Mouse (Mus musculus): ENCODE results near the gene Hk3. TPM values are rescaled to one million over a fixed set of nuclear protein-coding genes. Genes with fewer than 3 reads are reported as not detected.

Hk3 gene
- total and polyA plus RNA-seq, 3 experiments: 0.02 to 0.11 TPM; not detected in 1

- Histone ChIP-seq H3K4me3 (ENCODE audit: low read depth, low read length) (no peak overlapping the region), H3K9me3 (replicated peaks) (no peaks in the 10 kb centered on the region), H3K27me3 (ENCODE audit: insufficient read depth, low read length) (peaks cover 16% of the 10 kb centered on the region; the same call in 1 of the 2 replicates), H3K36me3 (replicated peaks) (no peaks in the 10 kb centered on the region), H3K4me1 (ENCODE audit: insufficient read depth, low read depth, low read length) (no peaks in the 10 kb centered on the region)
- no peak for DNase-seq (ENCODE audit: low spot score)
- TF ChIP-seq CTCF (IDR thresholded peaks at IDR 0.05; ENCODE audit: low read depth, low read length) (no peak), GATA1 (IDR thresholded peaks at IDR 0.05; ENCODE audit: borderline replicate concordance, low read length) (no peak), GATA2 (IDR thresholded peaks at IDR 0.05; ENCODE audit: borderline replicate concordance, low read depth, low read length) (no peak), POLR2AphosphoS5 (IDR thresholded peaks at IDR 0.05; ENCODE audit: insufficient replicate concordance, low read depth, low read length) (no peak), TAL1 (conservative IDR thresholded peaks at IDR 0.05; ENCODE audit: low read depth, low read length) (no peak)
- no peak for ATAC-seq (ENCODE audit: extremely low read depth, insufficient number of reproducible peaks, low FRiP score, poor library complexity, severe bottlenecking)
Observed at GRCm38 (mm10) chr13:54987405-54987804, 33.8 kb downstream of the Hk3 start.

GRCm38 (mm10) chr13:54983614-54984013, 37.6 kb downstream of the Hk3 start:
- TF ChIP-seq CTCF (IDR thresholded peaks at IDR 0.05; ENCODE audit: low read depth, low read length) (no peak), GATA2 (IDR thresholded peaks at IDR 0.05; ENCODE audit: borderline replicate concordance, low read depth, low read length) (no peak), GATA1 (IDR thresholded peaks at IDR 0.05; ENCODE audit: borderline replicate concordance, low read length) (no peak), TAL1 (conservative IDR thresholded peaks at IDR 0.05; ENCODE audit: low read depth, low read length) (no peak), POLR2AphosphoS5 (IDR thresholded peaks at IDR 0.05; ENCODE audit: insufficient replicate concordance, low read depth, low read length) (no peak)
- Histone ChIP-seq H3K27me3 (ENCODE audit: insufficient read depth, low read length) (peaks cover 17% of the 10 kb centered on the region; the same call in 1 of the 2 replicates), H3K36me3 (replicated peaks) (no peaks in the 10 kb centered on the region), H3K4me3 (ENCODE audit: low read depth, low read length) (no peak overlapping the region), H3K4me1 (ENCODE audit: insufficient read depth, low read depth, low read length) (no peaks in the 10 kb centered on the region), H3K9me3 (replicated peaks) (no peaks in the 10 kb centered on the region)
- DNase-seq (ENCODE audit: low spot score) (no peak), ATAC-seq (ENCODE audit: extremely low read depth, insufficient number of reproducible peaks, low FRiP score, poor library complexity, severe bottlenecking) (no peak)

- ATAC-seq (ENCODE audit: extremely low read depth, insufficient number of reproducible peaks, low FRiP score, poor library complexity, severe bottlenecking) (no peak), DNase-seq (ENCODE audit: low spot score) (no peak)
- Histone ChIP-seq H3K9me3 (replicated peaks) (no peaks in the 10 kb centered on the region), H3K27me3 (ENCODE audit: insufficient read depth, low read length) (peaks cover 17% of the 10 kb centered on the region; the same call in 1 of the 2 replicates), H3K4me3 (ENCODE audit: low read depth, low read length) (no peak overlapping the region), H3K36me3 (replicated peaks) (no peaks in the 10 kb centered on the region), H3K4me1 (ENCODE audit: insufficient read depth, low read depth, low read length) (no peaks in the 10 kb centered on the region)
- TF ChIP-seq GATA1 (IDR thresholded peaks at IDR 0.05; ENCODE audit: borderline replicate concordance, low read length): no peak
- no peak for TF ChIP-seq GATA2 (IDR thresholded peaks at IDR 0.05; ENCODE audit: borderline replicate concordance, low read depth, low read length)
- no peak for TF ChIP-seq TAL1 (conservative IDR thresholded peaks at IDR 0.05; ENCODE audit: low read depth, low read length)
- TF ChIP-seq CTCF (IDR thresholded peaks at IDR 0.05; ENCODE audit: low read depth, low read length): no peak
- no peak for TF ChIP-seq POLR2AphosphoS5 (IDR thresholded peaks at IDR 0.05; ENCODE audit: insufficient replicate concordance, low read depth, low read length)
Observed at GRCm38 (mm10) chr13:54983001-54983400, 38.2 kb downstream of the Hk3 start.

GRCm38 (mm10) chr13:54980957-54981356, 40.2 kb downstream of the Hk3 start:
- no peaks in the 10 kb centered on the region for H3K4me1 ChIP-seq (ENCODE audit: insufficient read depth, low read depth, low read length)
- DNase-seq (ENCODE audit: low spot score): no peak
- H3K4me3 ChIP-seq (ENCODE audit: low read depth, low read length): no peak overlapping the region
- H3K27me3 ChIP-seq (ENCODE audit: insufficient read depth, low read length): peaks cover 13% of the 10 kb centered on the region; the same call in 1 of the 2 replicates
- no peaks in the 10 kb centered on the region for H3K36me3 ChIP-seq (replicated peaks)
- no peak for TF ChIP-seq TAL1 (conservative IDR thresholded peaks at IDR 0.05; ENCODE audit: low read depth, low read length)
- no peak for TF ChIP-seq GATA1 (IDR thresholded peaks at IDR 0.05; ENCODE audit: borderline replicate concordance, low read length)
- ATAC-seq (ENCODE audit: extremely low read depth, insufficient number of reproducible peaks, low FRiP score, poor library complexity, severe bottlenecking): no peak
- H3K9me3 ChIP-seq (replicated peaks): no peaks in the 10 kb centered on the region

GRCm38 (mm10) chr13:54978804-54979203, 42.4 kb downstream of the Hk3 start:
- TF ChIP-seq POLR2AphosphoS5 (IDR thresholded peaks at IDR 0.05; ENCODE audit: insufficient replicate concordance, low read depth, low read length) (no peak), GATA1 (IDR thresholded peaks at IDR 0.05; ENCODE audit: borderline replicate concordance, low read length) (no peak), GATA2 (IDR thresholded peaks at IDR 0.05; ENCODE audit: borderline replicate concordance, low read depth, low read length) (no peak), CTCF (IDR thresholded peaks at IDR 0.05; ENCODE audit: low read depth, low read length) (no peak), TAL1 (conservative IDR thresholded peaks at IDR 0.05; ENCODE audit: low read depth, low read length) (no peak)
- Histone ChIP-seq H3K9me3 (replicated peaks) (no peaks in the 10 kb centered on the region), H3K27me3 (ENCODE audit: insufficient read depth, low read length) (peaks cover 13% of the 10 kb centered on the region; the same call in 1 of the 2 replicates), H3K4me3 (ENCODE audit: low read depth, low read length) (no peak overlapping the region), H3K36me3 (replicated peaks) (no peaks in the 10 kb centered on the region), H3K4me1 (ENCODE audit: insufficient read depth, low read depth, low read length) (no peaks in the 10 kb centered on the region)
- DNase-seq (ENCODE audit: low spot score) (no peak), ATAC-seq (ENCODE audit: extremely low read depth, insufficient number of reproducible peaks, low FRiP score, poor library complexity, severe bottlenecking) (no peak)

- 0 out of 2 replicates have a peak, but pooled peaks cover 6% of the 10 kb centered on the region for H3K27me3 ChIP-seq (ENCODE audit: insufficient read depth, low read length)
- ATAC-seq (ENCODE audit: extremely low read depth, insufficient number of reproducible peaks, low FRiP score, poor library complexity, severe bottlenecking): no peak
- H3K9me3 ChIP-seq (replicated peaks): no peaks in the 10 kb centered on the region
- no peak overlapping the region for H3K4me3 ChIP-seq (ENCODE audit: low read depth, low read length)
- no peaks in the 10 kb centered on the region for H3K4me1 ChIP-seq (ENCODE audit: insufficient read depth, low read depth, low read length)
- no peak for TF ChIP-seq TAL1 (conservative IDR thresholded peaks at IDR 0.05; ENCODE audit: low read depth, low read length)
- no peak for TF ChIP-seq GATA1 (IDR thresholded peaks at IDR 0.05; ENCODE audit: borderline replicate concordance, low read length)
- TF ChIP-seq POLR2AphosphoS5 (IDR thresholded peaks at IDR 0.05; ENCODE audit: insufficient replicate concordance, low read depth, low read length): no peak
- DNase-seq (ENCODE audit: low spot score): no peak
- H3K36me3 ChIP-seq (replicated peaks): no peaks in the 10 kb centered on the region
Observed at GRCm38 (mm10) chr13:54975546-54975945, 45.6 kb downstream of the Hk3 start.

All from G1E (cell line).